Mouse (Mus musculus) heart, adult 10 weeks (tissue): ENCODE results near the gene A130010J15Rik. TPM values are rescaled to one million over a fixed set of nuclear protein-coding genes. Genes with fewer than 3 reads are reported as not detected.

Source experiments
- polyA plus RNA-seq: library from polyadenylated mRNA; stranded (reverse); fragments of 350-450 nt; fragmentation: Illumina TruSeq; extraction: RNeasy Lipid Tissue Mini Kit (QIAGEN cat#74804); gene quantifications from one replicate; pipeline ENCODE4 v1.2.3, GENCODE M21; 2014; ENCODE audit warnings: low read depth, low replicate concordance

A130010J15Rik gene
- 6.0 TPM for polyA plus RNA-seq

DNA sequence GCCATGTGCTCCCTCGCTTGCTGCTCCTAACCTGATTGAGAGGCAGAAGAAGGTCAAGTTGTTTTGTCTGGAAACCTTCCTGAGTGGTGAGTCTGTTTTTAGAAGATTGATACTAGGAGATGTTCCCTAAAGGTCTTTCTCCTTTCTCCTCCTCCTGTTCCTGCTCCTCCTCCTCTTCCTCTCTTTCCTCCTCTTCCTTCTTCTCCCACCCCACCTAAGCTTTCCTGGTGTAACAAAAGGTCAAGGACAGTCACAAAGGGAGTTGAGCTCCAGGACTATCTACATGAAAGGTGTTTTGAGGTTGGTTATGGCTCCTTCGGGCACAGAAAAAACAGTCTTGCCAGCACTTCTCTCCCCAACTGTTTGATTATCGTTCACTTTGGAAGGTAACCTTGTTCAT, at the start of gene A130010J15Rik:
TSS of gene A130010J15Rik (plus strand) at position 301 of the 400 bp plus-strand sequence.

DNA sequence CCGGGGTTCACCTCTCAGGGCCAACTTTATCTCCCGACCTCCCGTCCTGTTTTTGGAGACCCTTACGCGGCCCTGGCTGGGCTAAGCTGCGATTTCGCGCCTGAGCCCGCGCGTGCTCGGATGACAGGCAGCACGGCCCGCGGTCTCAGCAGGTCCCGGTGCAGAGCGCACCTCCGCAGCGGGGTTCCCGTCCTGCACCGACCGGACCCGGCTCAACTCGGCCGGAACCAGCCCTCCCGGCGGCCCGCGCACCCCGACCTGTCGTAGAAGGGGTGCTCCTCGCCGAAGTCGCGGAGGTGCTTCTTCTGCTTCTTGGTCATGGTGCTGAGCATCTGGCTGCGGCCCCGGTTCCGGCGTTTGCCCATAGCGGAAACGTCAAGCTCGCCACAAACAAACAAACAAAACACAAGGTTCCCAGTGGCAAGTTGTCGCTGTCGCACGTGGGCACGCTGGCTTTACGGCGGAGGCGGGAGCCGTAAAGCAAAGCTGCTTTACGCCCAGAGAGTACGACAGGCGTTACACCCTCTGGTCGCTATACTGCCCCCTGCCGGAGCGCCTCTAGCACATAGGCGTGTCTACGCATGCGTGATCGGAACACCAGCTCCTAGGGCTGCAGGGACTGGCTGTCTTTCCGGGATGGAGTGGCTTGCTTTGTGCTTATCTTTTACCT, 37.9 kb upstream of the A130010J15Rik start, which contains the start of gene Diexf:
TSS of gene Diexf (minus strand) at position 487 of the 670 bp plus-strand sequence.

GRCm38 (mm10) chr1:193152872-193153271, 15.0 kb upstream of the A130010J15Rik start, which contains the start of gene Irf6:
Irf6 (plus strand) TSS chr1:193153111.

GRCm38 (mm10) chr1:193201383-193201778, 33.5 kb downstream of the A130010J15Rik start, which contains the start of gene Traf3ip3:
Traf3ip3 (minus strand) TSS chr1:193201703.

DNA sequence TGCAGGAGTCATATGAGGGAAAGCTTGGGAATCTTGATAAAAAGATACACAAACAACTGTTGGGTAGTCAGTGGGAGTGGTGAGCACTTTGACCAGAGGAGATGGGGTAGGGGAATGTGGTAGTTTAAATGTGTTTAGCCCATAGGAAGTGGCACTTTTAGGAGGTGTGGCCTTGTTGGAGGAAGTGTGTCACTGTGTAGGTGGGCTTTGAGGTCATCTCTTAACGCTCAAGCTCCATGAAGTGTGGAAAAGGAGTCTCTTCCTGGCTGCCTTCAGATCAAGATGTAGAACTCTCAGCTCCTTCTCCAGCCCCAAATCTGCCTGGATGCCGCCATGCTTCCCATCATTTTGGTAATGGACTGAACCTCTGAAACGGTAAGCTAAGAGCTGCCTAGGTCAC, 39.7 kb downstream of the A130010J15Rik start, which contains the start of gene Lamb3:
TSS of gene Lamb3 (plus strand) at position 197 of the 400 bp plus-strand sequence.

Other genes starting within 250 kb of the A130010J15Rik start
- gene Syt14, start 132.3 kb upstream of the A130010J15Rik start, polyA plus RNA-seq = not detected
- gene Diexf, start 37.8 kb upstream of the A130010J15Rik start, polyA plus RNA-seq = 10.4 TPM
- 1.3 TPM for gene Irf6, start 14.9 kb upstream of the A130010J15Rik start, polyA plus RNA-seq
- 0.99 TPM for gene Traf3ip3, start 33.7 kb downstream of the A130010J15Rik start, polyA plus RNA-seq
- gene Lamb3, start 39.7 kb downstream of the A130010J15Rik start, polyA plus RNA-seq = 11.4 TPM
- gene Hsd11b1, start 96.0 kb downstream of the A130010J15Rik start, polyA plus RNA-seq = 12.5 TPM
- gene G0s2, start 105.2 kb downstream of the A130010J15Rik start, polyA plus RNA-seq = 131 TPM
- 1.2 TPM for gene Camk1g, start 202.3 kb downstream of the A130010J15Rik start, polyA plus RNA-seq